Mouse (Mus musculus): Measurements from ENCODE around the gene Cald1.

Gene Cald1

GRCm38 (mm10) chr6:34598121-34599065 lies at the start of gene Cald1:
Cald1 (plus strand) TSS chr6:34598500.
- DNase-seq (ENCODE audit: low spot score) = peak; percentile 54

- peak; percentile 63 for DNase-seq (ENCODE audit: low spot score)
These were observed 49.3 kb upstream of the Cald1 start for GRCm38 (mm10) chr6:34549017-34549416.

- no peak for DNase-seq (ENCODE audit: low spot score)
These were observed 45.7 kb upstream of the Cald1 start for GRCm38 (mm10) chr6:34552489-34553157.

- no peak for DNase-seq (ENCODE audit: low spot score)
These were observed 43.9 kb upstream of the Cald1 start for GRCm38 (mm10) chr6:34554291-34554997.

GRCm38 (mm10) chr6:34559521-34559920 lies 38.8 kb upstream of the Cald1 start:
- no peak for DNase-seq (ENCODE audit: low spot score)

- DNase-seq (ENCODE audit: low spot score) = no peak
These were observed 33.0 kb upstream of the Cald1 start for GRCm38 (mm10) chr6:34565176-34565880.

GRCm38 (mm10) chr6:34567298-34567697 lies 31.0 kb upstream of the Cald1 start:
- DNase-seq (ENCODE audit: low spot score) = no peak

GRCm38 (mm10) chr6:34579504-34580068 lies 18.7 kb upstream of the Cald1 start:
- DNase-seq (ENCODE audit: low spot score) = no peak

- no peak for DNase-seq (ENCODE audit: low spot score)
These were observed 14.9 kb upstream of the Cald1 start for GRCm38 (mm10) chr6:34583365-34583764.

- no peak for DNase-seq (ENCODE audit: low spot score)
These were observed 10.2 kb upstream of the Cald1 start for GRCm38 (mm10) chr6:34588066-34588465.

GRCm38 (mm10) chr6:34590716-34591115 lies 7.6 kb upstream of the Cald1 start:
- no peak for DNase-seq (ENCODE audit: low spot score)

GRCm38 (mm10) chr6:34593353-34593752 lies 4.9 kb upstream of the Cald1 start:
- no peak for DNase-seq (ENCODE audit: low spot score)

GRCm38 (mm10) chr6:34597316-34597715 lies 984 bp upstream of the Cald1 start:
- DNase-seq (ENCODE audit: low spot score) = no peak

- no peak for DNase-seq (ENCODE audit: low spot score)
These were observed 871 bp downstream of the Cald1 start for GRCm38 (mm10) chr6:34599171-34599570.

- no peak for DNase-seq (ENCODE audit: low spot score)
These were observed 1.4 kb downstream of the Cald1 start for GRCm38 (mm10) chr6:34599631-34600111.

- no peak for DNase-seq (ENCODE audit: low spot score)
These were observed 2.5 kb downstream of the Cald1 start for GRCm38 (mm10) chr6:34600850-34601249.

GRCm38 (mm10) chr6:34602091-34602490 lies 3.8 kb downstream of the Cald1 start:
- DNase-seq (ENCODE audit: low spot score) = no peak

GRCm38 (mm10) chr6:34606407-34606806 lies 8.1 kb downstream of the Cald1 start:
- DNase-seq (ENCODE audit: low spot score) = no peak

GRCm38 (mm10) chr6:34608603-34609002 lies 10.3 kb downstream of the Cald1 start:
- DNase-seq (ENCODE audit: low spot score) = no peak

GRCm38 (mm10) chr6:34609892-34610829 lies 11.9 kb downstream of the Cald1 start:
- peak; percentile 22 for DNase-seq (ENCODE audit: low spot score)

Data from ovary, postnatal 36 days (tissue).